Mouse (Mus musculus): ENCODE results near the gene Rnaseh2a.

GRCm38 (mm10) chr8:84987903-84988302 is 18.3 kb upstream of the Rnaseh2a start:
- TF ChIP-seq POLR2A (IDR thresholded peaks at IDR 0.05; ENCODE audit: borderline replicate concordance, low read depth, low read length): no peak
- TF ChIP-seq CTCF (IDR thresholded peaks at IDR 0.05; ENCODE audit: low read depth, low read length): no peak

Measured in bone marrow macrophage, adult 2 months (primary cell).